Mouse (Mus musculus) yolk sac, embryonic 10.5 days (tissue): ENCODE measurements around the gene Cog7.

Source experiments
- DNase-seq: peaks from one replicate; pipeline ENCODE4 v3.0.0-alpha.2; 2017; ENCODE audit warnings: low spot score

Gene Cog7

DNA sequence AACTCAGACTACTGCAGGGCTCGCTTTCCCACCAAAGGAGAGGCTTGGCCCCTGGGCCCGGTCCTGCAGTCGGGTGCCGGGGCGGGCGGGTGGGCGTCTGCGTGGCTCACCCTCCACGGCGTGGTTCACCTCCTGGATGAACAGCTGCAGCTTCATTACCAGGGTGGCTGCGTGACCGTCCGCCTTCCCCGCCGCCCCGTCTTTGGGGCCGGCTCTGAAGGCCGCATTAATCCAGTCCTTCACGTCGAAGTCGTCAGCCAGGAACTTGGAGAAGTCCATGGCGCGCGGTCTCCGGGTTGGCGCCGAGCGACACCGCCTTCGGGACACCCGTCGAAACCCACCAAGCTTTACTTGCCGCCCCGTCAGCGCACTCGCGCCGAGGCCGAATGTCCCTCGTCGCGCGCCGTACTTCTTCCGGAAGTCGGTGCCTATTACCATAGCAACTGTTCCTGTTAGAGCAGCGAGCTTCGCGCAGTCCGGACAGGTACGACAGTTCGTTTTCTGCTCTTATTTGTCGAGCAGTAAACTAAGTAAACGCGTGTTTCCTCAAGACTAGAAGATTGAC lies at the start of gene Cog7:
Gene Cog7 (minus strand): TSS at position 405 of the 565 bp plus-strand sequence.
- peak; percentile 90 for DNase-seq

DNA sequence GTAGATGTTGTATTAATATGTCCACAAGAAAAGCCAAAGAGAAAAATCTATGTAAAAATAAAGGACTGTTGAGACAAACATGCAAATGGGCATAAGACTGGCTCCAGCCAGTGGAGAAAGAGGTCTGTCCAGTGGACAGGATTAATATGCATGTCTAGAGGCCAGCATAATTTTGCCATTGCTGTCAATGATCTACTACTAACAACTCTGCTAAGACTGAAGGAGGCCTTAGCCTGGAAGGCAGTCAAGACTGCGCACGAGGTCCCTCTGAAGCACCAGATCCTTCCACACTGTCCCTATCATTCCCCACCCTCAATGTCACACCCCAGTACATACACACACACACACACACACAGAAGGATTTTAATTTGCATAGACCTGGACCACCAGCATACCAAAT lies 40.6 kb upstream of the Cog7 start:
- no peak for DNase-seq

DNA sequence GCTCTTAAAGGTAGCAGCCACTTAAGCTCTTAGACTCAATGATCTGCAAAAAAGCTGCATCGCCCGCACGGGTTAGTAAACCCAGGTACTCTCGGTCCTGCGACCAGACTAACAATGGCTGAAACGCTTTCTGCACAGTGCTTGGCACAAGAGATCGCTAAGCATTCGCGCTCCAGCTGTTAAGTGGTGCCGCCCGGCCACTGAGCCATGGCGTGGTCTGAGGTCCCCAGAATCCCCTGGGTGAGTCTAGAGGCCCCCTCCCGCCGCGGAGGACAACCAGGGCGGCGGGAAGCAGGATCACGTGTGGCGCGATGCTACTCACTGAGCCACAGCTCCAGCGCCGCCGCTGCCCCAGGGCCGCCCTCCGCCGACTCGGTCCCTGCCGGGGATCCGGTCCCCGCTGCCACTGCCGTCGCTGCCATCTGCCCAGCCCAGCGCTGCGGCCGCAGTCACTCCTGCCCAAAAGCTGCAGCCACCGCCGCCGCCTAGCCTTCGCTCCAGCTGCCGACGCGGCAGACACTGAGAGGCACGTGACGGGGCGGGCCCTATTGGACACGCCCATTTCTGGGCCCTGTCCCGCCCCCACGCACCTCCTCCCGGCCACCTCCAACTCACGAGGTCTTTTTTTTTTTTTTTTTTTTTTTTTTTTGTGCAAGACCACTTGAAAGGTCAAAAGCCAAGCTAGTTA lies 39.3 kb upstream of the Cog7 start, which contains the start of gene Gga2:
Gene Gga2 (minus strand): TSS at position 556 of the 688 bp plus-strand sequence.
- DNase-seq, result peak; percentile 91

DNA sequence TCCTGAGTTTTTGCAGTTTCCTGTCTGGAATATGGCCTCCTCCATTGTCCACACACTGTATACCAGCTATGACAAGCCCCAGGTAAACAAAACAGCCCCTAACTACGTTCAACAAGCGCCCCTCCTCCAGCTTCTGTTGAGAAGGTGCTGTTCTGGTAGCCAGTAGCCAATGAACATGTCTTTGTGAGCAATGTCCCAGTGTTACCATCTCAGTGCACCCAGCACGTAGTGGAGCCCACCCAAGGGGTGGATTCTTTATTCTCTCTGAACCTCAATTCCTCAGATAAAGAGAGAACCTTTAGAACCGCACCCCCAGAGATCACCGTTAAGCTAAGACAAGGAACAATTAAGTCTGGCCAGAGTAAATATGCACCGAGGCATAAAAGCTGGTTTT lies 38.8 kb upstream of the Cog7 start:
- peak; percentile 48 for DNase-seq

DNA sequence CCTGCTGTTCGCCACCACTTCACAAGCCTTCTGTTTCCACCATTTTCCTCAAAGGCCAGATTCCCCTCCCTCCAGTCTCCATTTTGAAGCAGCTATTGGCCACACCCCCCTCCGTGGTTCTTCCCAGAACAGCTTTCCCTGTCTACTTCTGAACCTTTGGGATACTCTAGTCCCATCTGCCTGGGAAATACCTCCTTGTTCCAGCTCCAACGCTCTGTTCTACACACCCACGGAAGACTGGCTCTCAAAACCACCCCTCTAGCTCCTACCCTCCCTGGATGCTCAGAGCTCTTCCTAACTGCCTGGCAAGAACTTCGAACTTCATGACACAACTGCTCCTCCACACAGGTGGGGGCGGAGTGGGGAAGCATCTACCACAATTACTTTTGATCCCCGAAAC lies 37.5 kb upstream of the Cog7 start:
- DNase-seq, result peak; percentile 61

DNA sequence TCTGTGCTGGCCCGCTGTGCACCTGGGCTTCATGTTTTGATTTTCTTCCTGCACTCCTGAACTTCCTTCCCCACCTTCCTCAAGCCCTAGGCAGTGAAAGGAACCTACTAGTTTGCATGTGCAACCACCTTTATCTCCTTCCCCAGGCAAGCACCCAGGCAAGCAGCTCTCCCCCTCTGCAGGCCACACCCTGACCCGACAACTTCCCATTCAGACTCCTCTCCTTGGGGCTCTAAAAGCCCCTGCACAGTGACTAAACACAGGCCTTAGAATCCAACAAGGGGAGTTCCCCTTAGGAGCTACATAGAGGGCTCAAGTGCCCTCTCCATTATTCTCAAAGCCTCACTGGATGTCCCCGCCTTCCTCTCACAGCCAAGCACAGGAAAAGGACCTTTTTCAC lies 36.7 kb upstream of the Cog7 start:
- peak; percentile 58 for DNase-seq

DNA sequence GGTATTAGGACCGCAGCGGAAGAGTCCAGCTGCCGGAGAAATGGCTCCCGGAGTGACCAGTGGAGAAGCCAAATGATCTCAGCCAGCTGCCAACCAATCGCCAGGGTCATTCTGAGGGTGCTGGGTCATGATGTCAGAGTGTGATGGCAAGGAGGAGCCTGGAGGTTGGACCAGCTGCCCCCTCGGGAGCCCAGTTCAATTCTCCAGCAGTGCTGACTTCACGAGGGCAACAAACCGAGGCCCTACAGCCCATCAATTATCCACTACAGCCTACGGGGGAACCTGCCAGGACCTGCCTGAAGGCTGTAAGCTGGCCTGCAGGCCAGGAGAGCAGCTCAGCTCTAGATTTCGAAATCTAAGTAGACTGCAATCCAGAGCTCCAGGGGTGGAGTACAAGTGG lies 34.2 kb upstream of the Cog7 start:
- peak; percentile 80 for DNase-seq

DNA sequence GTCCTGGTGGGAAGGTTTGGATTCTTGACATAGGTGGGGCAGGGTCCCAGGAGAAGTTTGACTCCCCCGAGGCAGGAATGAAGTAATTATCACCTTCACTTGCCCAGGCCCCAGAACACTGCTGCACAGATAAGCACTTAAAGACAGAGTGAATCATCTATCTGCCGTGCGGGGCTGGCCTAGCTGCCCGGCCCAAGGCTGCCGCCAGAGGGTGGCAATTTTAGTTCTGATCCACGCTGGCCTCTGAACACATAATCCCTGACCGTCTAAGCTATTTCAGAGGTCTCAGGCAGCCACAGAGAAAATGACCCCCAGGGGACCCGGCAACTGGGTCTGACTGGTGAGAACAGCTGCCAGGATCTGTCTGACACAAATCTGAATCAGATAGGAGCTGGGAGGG lies 33.6 kb upstream of the Cog7 start:
- peak; percentile 85 for DNase-seq

DNA sequence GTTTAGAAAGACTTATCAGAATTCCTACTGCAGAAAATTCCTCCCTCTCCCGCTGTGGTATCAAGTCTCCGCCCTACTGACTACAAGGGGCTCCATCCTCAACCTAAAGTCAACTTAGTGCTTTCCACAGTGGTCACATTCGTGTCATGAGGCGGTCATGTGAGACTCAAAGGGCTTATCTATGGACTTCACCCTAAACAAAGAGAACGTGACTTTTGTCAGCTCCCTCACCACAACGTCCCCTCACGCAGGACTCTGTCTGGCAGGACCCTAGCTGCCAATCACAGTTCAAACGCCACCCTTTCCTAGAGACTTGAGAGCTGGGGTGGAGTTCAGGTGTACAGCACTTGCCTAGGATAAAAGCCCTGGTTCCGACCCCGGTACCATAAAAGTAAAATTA lies 31.4 kb upstream of the Cog7 start:
- peak; percentile 86 for DNase-seq

DNA sequence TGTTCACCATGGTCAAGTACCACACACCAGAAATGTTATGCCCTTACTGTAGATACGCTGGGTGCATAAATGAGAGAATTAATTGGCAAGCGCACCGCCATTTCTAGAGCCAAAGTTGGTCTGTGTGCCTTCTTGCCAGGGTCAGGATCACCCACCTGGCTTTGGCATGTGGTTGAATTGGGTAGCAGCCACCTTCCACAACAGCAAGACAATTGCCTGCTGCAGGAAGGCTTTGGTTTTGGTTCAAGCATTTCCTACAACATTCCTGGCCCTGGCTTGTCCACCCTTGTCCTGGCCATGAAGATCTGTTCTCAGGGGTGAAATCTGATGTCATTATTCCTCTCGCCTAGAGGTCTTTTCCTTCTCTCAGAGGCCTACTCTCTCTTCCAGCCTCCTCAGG lies 30.9 kb upstream of the Cog7 start:
- no peak for DNase-seq

DNA sequence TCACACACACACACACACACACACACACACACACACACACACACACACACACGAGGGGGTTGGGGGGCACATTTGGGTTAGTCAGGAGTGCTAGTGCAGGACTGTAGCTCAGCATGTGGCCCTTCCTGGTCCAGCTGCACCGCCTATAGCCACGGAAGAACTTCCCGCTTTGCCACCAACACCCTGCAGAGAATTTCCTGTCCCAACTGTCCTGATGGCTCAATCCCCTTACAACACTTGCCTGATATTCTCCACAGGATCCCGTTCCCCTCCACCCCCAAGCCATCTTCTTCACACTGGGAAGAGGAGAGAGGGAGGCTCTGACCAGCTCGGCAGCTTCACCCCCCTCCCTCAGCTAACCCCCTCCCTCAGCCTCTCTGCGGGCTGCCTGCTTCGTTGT lies 18.9 kb upstream of the Cog7 start:
- DNase-seq, result no peak

DNA sequence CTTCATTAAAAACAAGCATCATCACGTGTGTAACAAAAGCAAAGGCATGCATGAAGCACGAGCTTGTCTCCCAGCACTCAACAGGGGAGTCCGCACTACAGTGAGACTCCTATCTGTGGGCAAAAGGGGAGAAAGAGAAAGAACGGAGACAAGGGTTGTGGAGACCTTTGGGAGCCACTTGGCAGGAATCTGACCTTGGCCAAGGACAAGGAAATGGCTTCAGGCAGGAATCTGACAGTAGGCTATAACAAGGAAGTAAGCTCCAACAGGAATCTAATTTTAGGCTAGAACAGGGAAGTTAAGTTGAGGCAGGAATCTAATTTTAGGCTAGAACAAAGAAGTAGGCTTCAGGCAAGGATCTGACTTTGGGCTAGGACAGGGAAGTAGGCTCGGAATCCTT lies 14.4 kb upstream of the Cog7 start:
- DNase-seq, result no peak

DNA sequence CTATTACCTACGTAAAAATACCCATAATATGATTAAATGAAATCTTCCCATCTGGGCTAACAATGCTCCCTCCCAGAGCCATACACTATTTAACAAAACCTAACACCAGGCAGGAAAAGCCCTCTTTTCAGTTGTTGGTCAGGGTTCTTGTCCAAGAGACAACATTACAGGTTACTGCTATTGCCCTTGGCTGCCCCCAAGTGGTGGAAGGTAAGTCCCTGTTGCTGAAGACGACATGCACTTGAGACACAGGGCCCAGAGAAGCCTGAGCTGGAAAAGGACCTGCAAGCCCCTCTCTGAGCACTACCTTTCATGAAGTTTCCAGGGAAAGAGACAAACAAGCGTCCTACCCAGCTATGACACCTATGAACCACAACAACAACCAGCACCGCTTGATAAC lies 6.5 kb downstream of the Cog7 start:
- no peak for DNase-seq

DNA sequence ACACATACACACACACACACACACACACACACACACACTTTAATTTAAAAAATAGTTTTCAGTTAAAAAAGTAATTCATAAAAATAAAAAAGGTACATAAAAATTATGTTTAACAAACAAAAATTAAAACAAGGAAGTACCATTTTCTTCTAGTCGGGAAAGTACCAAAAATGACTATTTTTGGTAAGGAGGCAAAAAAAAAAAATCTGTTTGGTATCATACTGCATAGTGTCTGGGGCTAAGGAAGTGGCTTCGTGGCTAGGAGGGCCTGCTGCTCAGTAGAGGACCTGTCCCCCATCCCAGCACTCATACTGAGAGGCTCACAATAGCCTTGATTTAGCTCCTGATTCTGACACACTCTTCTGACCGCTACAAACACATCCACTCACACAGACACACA lies 9.8 kb downstream of the Cog7 start:
- no peak for DNase-seq

DNA sequence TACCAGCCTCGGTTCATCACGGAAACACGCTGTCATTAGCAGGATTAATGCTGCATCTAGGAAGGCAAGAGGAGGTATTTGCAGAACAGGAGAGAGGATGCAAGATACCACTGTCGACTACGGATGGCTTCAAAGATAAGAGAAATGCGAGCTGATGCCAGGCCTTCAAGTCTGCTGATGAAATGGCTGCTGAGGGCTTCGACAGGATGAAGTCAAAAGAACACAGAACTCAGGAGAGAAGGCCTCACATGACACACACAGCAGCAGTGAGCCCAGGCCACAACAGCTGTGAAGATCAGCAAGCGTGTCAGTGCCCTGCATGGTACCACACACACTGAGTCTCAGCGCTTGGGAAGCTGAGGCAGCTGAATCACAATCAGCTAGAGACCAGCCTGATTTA lies 11.3 kb downstream of the Cog7 start:
- no peak for DNase-seq

DNA sequence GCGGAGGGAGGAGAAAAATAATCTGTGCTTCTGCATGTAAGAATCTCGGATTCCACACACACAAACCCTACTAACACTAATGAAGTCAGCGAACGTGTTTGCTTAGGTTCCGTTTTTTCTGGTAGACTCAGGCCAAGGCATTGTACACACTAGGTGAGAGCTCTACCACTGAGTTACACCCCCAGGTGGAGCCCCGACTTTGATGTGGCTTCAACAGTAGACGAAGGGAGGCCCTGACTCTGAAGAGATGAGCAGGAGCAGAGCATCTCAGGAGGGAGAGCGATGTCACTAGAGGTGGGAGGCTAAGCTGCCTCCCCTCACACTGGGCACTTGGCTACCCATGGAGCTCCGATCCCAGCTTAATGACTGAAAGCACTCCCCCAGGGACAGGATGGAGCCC lies 12.7 kb downstream of the Cog7 start:
- DNase-seq, result no peak

DNA sequence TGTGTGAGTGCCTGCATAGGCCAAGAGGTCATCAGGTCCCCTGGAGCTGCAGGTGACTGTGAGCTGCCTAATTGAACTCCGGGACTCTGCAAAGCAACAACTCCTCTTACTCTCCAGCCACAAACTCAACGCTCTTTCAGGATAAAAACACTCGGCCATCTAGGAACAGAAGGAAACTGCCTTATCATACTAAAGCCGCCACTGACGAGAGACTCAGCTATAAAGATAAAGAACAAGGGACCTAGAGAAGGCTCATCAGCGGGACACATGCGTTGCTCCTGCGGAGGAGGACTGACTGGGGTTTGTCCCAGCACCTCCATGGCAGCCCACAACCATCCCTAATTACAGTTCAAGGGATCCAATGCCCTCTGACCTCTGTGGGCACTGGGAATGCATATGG lies 13.3 kb downstream of the Cog7 start:
- no peak for DNase-seq

DNA sequence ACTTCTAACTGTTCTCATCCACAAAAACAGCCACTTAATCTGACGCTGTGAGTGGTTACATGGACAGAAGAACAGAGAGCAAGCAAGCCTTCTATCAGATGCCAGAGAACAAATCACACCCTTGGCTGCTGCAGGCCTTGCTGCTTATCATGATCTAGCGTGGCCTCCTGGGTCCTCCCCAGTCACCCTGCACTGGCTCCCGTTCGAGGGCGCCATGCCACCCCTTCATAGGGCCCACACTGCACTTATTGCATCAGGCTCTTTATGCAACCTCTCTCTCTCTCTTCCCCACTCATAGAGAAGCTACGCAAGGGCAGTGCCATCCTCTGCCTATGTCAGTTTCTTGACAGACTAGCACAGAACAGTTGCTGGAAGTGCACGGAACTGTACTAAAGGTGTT lies 15.3 kb downstream of the Cog7 start:
- DNase-seq, result no peak

DNA sequence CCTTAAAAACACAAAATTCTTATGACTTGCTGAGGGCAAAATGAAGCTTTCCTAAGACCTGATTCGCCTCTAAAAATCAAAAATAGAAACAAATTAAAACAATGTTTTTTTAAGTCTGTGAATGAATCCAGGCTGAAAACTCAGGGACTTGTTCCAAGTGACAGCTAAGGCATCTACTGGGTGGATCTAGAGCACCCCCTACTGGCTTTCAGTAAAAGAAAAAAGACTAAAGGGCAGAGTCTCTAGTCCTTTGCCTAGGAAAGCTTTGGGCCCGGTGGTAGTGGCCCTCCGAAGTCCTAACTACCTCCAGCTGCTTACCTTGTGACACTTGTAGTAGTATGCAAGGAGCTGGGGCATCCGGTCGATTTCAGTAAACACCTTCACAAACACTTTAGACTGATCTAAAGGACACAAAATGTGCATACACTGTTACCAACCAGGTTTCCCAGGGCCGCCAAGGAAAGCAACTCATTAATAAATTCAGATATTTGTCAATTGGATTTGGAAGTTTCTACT lies 17.6 kb downstream of the Cog7 start:
- DNase-seq, result no peak

DNA sequence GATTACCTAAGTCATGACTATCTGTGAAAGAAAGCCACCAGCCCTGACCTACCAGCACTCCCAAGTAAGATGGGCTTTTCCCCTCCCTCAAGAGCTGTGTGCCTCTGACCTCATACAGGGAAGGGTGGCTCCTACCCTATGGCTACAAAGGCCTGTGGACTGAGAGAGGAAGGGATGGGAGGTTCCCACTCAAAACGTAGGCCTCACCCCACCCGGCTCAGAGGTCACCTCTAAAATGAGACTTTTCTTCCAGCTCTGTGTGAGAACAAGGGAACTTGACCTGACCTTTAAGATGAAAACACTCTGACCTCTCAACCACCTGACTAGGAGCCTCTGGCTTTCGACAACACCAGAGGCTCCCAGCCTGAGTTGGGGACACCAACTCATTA lies 18.9 kb downstream of the Cog7 start:
- DNase-seq, result no peak

DNA sequence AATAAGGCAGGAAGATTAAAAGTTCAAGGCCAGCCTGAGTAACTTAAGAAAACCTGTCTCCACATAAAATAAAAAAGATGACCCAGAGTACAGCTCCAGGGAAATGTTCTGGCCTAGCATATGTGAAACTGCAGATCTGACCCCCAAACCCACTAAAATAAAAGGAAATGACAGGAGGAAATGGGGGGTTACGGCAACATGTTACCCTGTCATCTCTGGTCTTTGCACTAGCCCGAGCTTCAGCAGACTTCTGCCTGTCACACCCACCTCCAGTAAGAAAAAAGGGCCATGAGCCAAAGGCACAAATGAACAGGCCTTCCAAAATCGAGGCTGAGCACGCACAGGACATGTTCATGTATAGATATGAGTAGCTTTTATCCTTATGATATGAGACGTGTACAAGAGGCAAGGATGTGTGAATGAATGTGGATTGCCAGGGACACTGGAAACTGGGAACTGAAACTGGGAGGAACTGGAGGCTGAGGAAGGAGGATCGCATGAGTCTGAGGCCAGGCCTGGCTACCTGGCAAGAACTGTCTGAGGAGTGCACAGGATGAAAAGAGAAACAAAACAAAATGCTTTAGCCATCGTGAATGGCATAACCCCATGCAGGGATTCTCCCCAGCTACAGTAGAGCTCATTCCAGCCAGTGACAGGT lies 19.5 kb downstream of the Cog7 start:
- no peak for DNase-seq

DNA sequence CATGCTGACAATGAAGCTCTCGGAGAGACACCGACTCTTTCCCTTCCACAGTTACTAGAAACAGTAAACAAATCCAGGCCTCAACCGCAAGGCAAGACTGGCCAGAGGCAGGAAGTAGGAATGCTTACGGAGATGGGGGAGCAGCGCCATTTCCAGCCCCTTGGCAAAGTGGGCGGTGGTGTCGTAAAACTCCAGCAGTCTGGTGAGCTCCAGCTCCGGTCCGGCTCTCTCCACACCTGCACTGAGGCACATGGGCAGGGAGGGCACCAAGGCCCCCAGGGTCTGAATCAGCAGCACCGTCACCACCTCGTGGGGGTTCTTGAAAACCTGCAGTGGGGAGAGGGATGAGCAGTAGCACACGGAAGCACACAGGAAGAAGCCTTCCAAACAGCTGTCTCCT lies 25.7 kb downstream of the Cog7 start:
- no peak for DNase-seq

DNA sequence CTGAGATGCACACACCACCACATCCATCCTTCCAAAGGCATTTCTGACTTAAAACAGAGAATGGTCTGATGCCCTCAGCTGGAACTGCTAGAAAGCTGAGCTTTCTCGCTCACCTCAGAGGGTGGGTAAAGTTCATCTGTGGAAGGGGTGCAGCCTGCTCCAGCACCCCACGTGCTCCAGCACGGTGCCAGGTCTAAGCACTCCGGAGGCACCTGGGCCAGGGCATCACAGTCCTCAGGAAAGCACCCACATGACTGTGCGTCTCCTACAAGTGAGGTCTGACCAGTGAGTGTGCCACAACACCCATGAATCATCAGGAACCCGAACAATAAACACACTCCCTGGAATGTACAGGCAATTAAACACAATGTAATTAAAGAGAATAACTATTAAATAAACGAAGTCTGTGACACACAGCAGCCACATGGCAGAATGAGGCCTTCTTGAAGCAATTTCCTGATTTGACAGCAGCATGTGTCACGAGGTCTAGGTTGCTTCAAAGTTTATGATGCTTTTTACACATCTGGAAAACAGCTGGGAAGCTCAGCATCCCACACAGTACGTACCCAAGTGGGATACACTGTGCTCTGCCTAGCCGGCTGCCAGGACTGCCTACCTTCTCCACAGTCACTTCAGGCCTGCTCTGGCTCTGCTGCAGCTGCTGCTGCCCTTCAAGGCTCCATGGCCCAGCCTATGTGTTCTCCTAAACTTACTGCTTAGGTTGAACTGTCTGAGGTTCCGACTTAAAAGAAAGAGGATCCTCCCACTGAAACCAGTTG lies 26.4 kb downstream of the Cog7 start:
- no peak for DNase-seq
